Comparison of ENCODE assay signal across 18 mouse cellular contexts in the genomic region with DNA sequence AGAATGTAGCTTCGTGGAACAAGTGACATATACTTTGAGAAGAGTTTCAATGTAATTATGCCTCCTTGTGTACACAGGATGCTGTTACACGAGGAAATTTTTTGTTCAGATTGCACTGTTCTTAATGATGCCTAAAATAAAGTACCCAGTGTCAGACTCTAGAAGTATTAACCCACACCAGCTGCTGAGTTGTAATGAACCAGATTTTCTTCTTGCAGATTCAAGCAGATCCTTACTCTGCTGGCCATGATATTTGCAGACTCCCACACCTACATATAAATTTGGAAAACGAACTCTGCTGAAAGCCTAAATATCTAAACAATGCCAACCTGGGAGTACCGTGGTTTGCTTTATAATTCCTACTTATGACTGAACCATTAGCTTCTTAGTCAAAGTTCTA.
DNase-seq lines count a peak whose midpoint lies in the region; TF ChIP-seq lines count a peak whose summit lies in the region.
"Had no signal": no experiment of that assay in that cellular context is flagged by ENCODE, and none has a peak within 500 bp of the region (broad histone marks: within the 10 kb centered on the region; RNA-seq: fewer than 3 reads in every experiment).

No protein-coding gene starts in this region.

- TF ChIP-seq EP300 in MEL (IDR thresholded peaks at IDR 0.05; ENCODE audit: low read depth in 1 of 2, low read length in 2 of 2), result no peak

- no peak overlapping the region for H3K27ac ChIP-seq in MEL (ENCODE audit: control insufficient read depth, low read depth, low read length)
- H3K27ac ChIP-seq: embryonic facial prominence, embryonic 13.5 days; forebrain, embryonic 12.5 days; heart, adult 2 months; heart, embryonic 15.5 days; hindbrain, embryonic 10.5 days; hindbrain, embryonic 14.5 days had no signal

- TF ChIP-seq CTCF in MEL (IDR thresholded peaks at IDR 0.05 in 2 of 3, conservative IDR thresholded peaks at IDR 0.05 in 1 of 3; ENCODE audit: control insufficient read depth in 1 of 3, insufficient read depth in 1 of 3, low read depth in 2 of 3, low read length in 3 of 3, poor library complexity in 1 of 3, severe bottlenecking in 1 of 3), result peak in 2 of 3 experiments; percentile 4 to 14; a peak in 1 of 6 replicates

- intact Hi-C loops in left cerebral cortex, postnatal 14 days (cut with DNase I), result no loop called here

- no peaks in the 10 kb centered on the region for H3K27me3 ChIP-seq in MEL (ENCODE audit: control insufficient read depth in 1 of 2, insufficient read depth in 2 of 2, low read length in 2 of 2)
- H3K27me3 ChIP-seq: embryonic facial prominence, embryonic 13.5 days; forebrain, embryonic 12.5 days; heart, embryonic 15.5 days had no signal

- no peaks in the 10 kb centered on the region for H3K9me3 ChIP-seq in MEL (replicated peaks; ENCODE audit: insufficient read depth, low read length)
- H3K9me3 ChIP-seq: embryonic facial prominence, embryonic 13.5 days; forebrain, embryonic 12.5 days; heart, embryonic 15.5 days; hindbrain, embryonic 10.5 days had no signal

- no peak overlapping the region for H3K4me3 ChIP-seq in MEL (ENCODE audit: control insufficient read depth in 1 of 2, insufficient read depth in 1 of 2, low read depth in 2 of 2, low read length in 2 of 2)
- H3K4me3 ChIP-seq: embryonic facial prominence, embryonic 13.5 days; forebrain, embryonic 12.5 days; heart, adult 2 months; heart, embryonic 15.5 days; hindbrain, embryonic 10.5 days had no signal

- TF ChIP-seq RAD21 in MEL (IDR thresholded peaks at IDR 0.05; ENCODE audit: low read depth, low read length), result peak; percentile 29

- no peaks in the 10 kb centered on the region for H3K4me1 ChIP-seq in MEL (ENCODE audit: control insufficient read depth in 1 of 2, insufficient read depth in 2 of 2, low read length in 2 of 2)
- H3K4me1 ChIP-seq: embryonic facial prominence, embryonic 13.5 days; forebrain, embryonic 12.5 days; heart, embryonic 15.5 days; hindbrain, embryonic 10.5 days had no signal

- no peak for TF ChIP-seq POLR2A in MEL (IDR thresholded peaks at IDR 0.05; ENCODE audit: control insufficient read depth in 1 of 2, insufficient read depth in 1 of 2, low read depth in 1 of 2, low read length in 2 of 2, poor library complexity in 1 of 2)

- H3K79me2 ChIP-seq in MEL (ENCODE audit: control insufficient read depth, insufficient read depth, low read length, poor library complexity), result no peaks in the 10 kb centered on the region

- peak; percentile 36 for DNase-seq in layer of hippocampus, adult 11-12 months (ENCODE audit: low spot score)
- DNase-seq in layer of hippocampus, postnatal 10 days (ENCODE audit: low spot score in 2 of 2), result no peak
- DNase-seq in left cerebral cortex, postnatal 14 days (ENCODE audit: low spot score in 2 of 2), result peak; percentile 6 to 18
- no peak for DNase-seq in left cerebral cortex, adult 11 months (ENCODE audit: low spot score)
- DNase-seq in MEL (ENCODE audit: low read depth, low spot score), result no peak
- peak; percentile 64 for DNase-seq in brain, adult 2 months (ENCODE audit: low read depth, low spot score)
- DNase-seq in lung, postnatal 36 days, result no peak
- DNase-seq: adrenal gland, postnatal 10 days; cerebellum, adult 18-20 months; cerebellum, adult 9-11 months; cerebellum, postnatal 36 days; gastrocnemius, postnatal 10 days; heart, adult 2 months had no signal

- H3K36me3 ChIP-seq in MEL (ENCODE audit: control insufficient read depth in 1 of 2, insufficient read depth in 2 of 2, low read length in 2 of 2), result no peaks in the 10 kb centered on the region
- H3K36me3 ChIP-seq: embryonic facial prominence, embryonic 13.5 days; forebrain, embryonic 12.5 days; heart, embryonic 15.5 days; hindbrain, embryonic 10.5 days had no signal

- H3K9ac ChIP-seq in MEL (ENCODE audit: control insufficient read depth, low read depth, low read length, poor library complexity, severe bottlenecking), result no peak overlapping the region
- H3K9ac ChIP-seq: embryonic facial prominence, embryonic 13.5 days; forebrain, embryonic 12.5 days; heart, embryonic 15.5 days; hindbrain, embryonic 14.5 days had no signal

TF ChIP-seq in MEL, 35 proteins besides CTCF, POLR2A, EP300 and RAD21:
- no peak for TF ChIP-seq MAFK (IDR thresholded peaks at IDR 0.05; ENCODE audit: borderline replicate concordance, low read depth, low read length)
- TF ChIP-seq ZC3H11A (IDR thresholded peaks at IDR 0.05; ENCODE audit: low read depth, low read length), result peak; percentile 20; the same call in 1 of the 2 replicates
- no peak for TF ChIP-seq ZMIZ1 (IDR thresholded peaks at IDR 0.05; ENCODE audit: low read depth, low read length)
- TF ChIP-seq NELFE (IDR thresholded peaks at IDR 0.05; ENCODE audit: low read depth, low read length), result no peak
- peak; percentile 31 for TF ChIP-seq SMC3 (IDR thresholded peaks at IDR 0.05; ENCODE audit: low read depth, low read length)
- no peak for TF ChIP-seq HCFC1 (IDR thresholded peaks at IDR 0.05; ENCODE audit: low read depth, low read length)

Comparison
In these comparisons a context has a peak if more than half of its experiments do, and no peak if none do; other contexts are left out.
1. DNase-seq: peak in layer of hippocampus, adult 11-12 months (single experiment), left cerebral cortex, postnatal 14 days (2 of 2) and brain, adult 2 months (single experiment); none in layer of hippocampus, postnatal 10 days (0 of 2), left cerebral cortex, adult 11 months (single experiment), MEL (single experiment) and lung, postnatal 36 days (single experiment).